ENCODE assay signal across 23 mouse cellular contexts in genomic region chr9:78085722-78086287, GRCm38 (mm10). TPM values are rescaled to one million over a fixed set of nuclear protein-coding genes. Genes with fewer than 3 reads are reported as not detected.
"Had no signal": no experiment of that assay in that cellular context is flagged by ENCODE, and none has a peak within 500 bp of the region (broad histone marks: within the 10 kb centered on the region; RNA-seq: fewer than 3 reads in every experiment).

No protein-coding gene starts in this region.

- H3K9ac ChIP-seq: limb, embryonic 13.5 days; liver, embryonic 14.5 days; midbrain, embryonic 12.5 days; neural tube, embryonic 15.5 days had no signal

- H3K27me3 ChIP-seq: limb, embryonic 13.5 days; midbrain, embryonic 12.5 days; neural tube, embryonic 15.5 days had no signal

- H3K4me2 ChIP-seq: limb, embryonic 13.5 days; midbrain, embryonic 12.5 days; neural tube, embryonic 15.5 days had no signal

- H3K27ac ChIP-seq: layer of hippocampus, adult 2 months; limb, embryonic 13.5 days; liver, embryonic 14.5 days; midbrain, embryonic 12.5 days; neural tube, embryonic 15.5 days had no signal

- DNase-seq: kidney, adult 18-20 months; kidney, postnatal 10 days; kidney, postnatal 4 days; left cerebral cortex, postnatal 4 days; lung, adult 18-20 months; lung, postnatal 36 days; retina, postnatal 1 day had no signal

- ATAC-seq: lung, postnatal 0 days had no signal

- H3K4me1 ChIP-seq: limb, embryonic 13.5 days; midbrain, embryonic 12.5 days; neural tube, embryonic 15.5 days had no signal

- H3K9me3 ChIP-seq: limb, embryonic 13.5 days; midbrain, embryonic 12.5 days; neural tube, embryonic 15.5 days had no signal

- H3K4me3 ChIP-seq: layer of hippocampus, adult 2 months; limb, embryonic 13.5 days; midbrain, embryonic 12.5 days; myocyte; neural tube, embryonic 15.5 days had no signal

RNA-seq across cellular contexts. Expression of gene Gcm1, which starts 34.1 kb away (rescaled TPM):
- total RNA-seq: layer of hippocampus, adult 2 months; layer of hippocampus, postnatal 10 days; left cerebral cortex, adult 18-20 months; left cerebral cortex, postnatal 10 days; left cerebral cortex, postnatal 4 days; liver, adult 2 months; megakaryocyte-erythroid progenitor cell, adult 5-6 weeks; midbrain, postnatal 0 days had no signal
- polyA plus RNA-seq: limb, embryonic 13.5 days; liver, adult 2 months; liver, embryonic 14.5 days; midbrain, postnatal 0 days; myocyte; neural tube, embryonic 11.5 days; neural tube, embryonic 15.5 days; stomach, embryonic 16.5 days; urinary bladder, adult 2 months had no signal
